Mouse (Mus musculus) mesoderm, embryonic 11.5 days (tissue): Measurements from ENCODE around the gene Traf2.

Experiments
- DNase-seq: peaks from one replicate; pipeline ENCODE4 v3.0.0-alpha.2; 2012; ENCODE audit warnings: low read depth, low spot score

The Traf2 gene

DNA sequence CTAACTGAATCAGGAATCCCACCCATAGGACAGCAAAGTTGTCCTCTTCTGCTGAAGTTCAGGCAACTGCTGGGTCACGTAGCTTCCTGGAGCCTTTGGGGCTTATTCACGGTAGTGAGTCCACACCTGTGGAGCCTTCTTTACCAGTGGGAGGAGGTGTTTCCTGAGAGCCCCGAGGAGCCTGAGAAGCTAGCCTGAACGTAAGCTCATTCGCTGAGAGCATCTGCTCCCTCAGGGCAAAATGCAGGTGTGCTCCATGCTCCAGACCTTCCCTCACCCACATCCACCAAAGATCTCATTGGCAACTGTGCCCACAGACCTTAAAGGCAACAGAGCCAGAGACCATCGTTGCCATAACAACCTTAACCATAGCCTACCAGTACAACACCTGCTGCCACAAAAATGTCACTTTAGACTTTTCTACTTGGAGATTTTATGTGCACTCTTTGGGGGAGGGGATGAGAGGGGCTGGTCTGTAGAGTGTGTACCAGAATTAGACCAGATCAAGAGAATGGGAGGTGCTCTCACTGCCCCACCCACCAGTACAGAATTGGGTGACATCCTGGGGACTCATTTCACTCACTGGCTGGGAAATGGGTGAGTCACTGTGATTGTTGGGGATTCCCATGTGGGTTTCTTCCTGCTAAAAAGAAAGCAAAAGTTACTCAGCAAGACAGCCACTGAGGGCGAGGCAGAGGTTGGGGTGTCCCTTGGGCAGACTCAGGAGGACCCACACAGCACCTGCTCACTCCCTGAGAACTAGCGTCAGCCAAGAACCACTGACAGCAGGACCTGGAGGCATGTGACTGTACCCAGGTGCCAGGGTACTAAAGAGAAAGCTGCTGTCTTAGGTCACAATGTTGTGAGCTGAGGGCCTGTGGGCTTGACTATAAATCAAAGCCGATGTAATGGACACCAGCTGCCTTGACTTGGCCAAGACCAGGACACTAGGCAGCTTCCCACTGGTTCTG is 2.6 kb upstream of the Traf2 start:
- DNase-seq = no peak

GRCm38 (mm10) chr2:25545996-25546810 is 537 bp downstream of the Traf2 start:
- DNase-seq = no peak

GRCm38 (mm10) chr2:25541644-25542367 is 4.9 kb downstream of the Traf2 start:
- no peak for DNase-seq

GRCm38 (mm10) chr2:25540541-25540948 is 6.2 kb downstream of the Traf2 start:
- no peak for DNase-seq

DNA sequence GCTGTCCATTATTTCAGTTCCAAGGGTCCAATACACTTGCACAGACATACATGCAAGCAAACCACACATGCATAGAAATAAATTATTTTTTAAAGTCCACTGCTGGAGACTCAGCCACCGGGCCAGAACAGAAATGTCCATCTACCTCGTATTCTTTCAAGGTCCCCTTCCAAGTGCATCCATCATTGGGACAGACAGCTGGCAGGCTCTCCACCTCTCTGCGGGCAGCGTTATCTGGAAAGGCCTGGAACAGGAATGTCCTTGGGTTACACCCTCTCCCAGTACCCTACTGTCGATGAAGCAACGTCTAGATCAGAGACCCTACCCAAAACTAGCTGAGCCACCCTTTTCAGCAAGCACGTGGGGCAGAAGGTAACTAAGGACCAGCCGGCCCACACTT is 10.2 kb downstream of the Traf2 start:
- no peak for DNase-seq

DNA sequence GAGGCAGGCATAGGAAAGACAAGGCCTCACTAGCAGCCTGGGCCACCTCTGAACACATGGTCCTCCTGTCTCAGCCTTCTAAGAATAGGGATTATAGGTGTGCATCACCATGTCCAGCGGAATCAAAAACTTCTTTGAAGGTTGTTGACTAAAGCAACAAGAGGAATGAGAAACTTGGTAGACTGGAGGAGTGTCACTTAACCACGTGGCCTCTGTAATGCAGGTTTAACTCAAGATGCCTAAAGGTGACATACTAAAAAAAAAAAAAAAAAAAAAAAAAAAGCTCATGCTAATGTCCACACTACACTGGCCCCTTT is 11.9 kb downstream of the Traf2 start:
- no peak for DNase-seq

DNA sequence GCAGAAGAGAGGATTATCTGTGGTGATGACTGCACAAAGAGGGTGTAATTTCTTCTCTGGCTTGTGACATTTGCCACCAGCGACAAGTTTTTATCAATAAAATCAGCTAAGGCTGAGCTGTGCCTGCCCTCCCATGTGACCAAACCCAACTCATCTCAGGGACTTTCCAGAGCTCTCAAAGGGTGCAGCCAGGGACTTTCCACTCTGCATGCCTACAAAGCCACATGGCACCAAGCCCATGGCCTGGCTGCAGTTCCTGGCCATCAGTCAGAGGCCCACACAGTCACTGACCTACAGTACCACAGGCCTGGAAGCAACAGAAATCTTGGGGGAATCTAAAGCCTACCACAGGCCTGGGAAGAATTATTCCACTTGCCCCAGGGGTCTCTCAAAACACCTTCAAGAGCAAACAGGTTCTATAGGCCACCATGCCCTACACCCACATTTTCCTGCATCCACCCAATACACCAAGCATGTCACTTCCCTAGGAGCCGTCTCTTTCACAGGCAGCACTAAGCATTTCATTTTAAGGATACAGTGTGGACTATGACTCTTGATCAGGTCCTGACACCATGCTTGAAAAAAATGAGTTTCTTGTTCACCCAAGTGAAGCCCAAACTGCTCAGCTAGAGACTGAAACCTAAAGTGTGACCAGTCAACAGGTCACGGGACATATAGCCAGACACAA is 12.4 kb downstream of the Traf2 start:
- DNase-seq = no peak

DNA sequence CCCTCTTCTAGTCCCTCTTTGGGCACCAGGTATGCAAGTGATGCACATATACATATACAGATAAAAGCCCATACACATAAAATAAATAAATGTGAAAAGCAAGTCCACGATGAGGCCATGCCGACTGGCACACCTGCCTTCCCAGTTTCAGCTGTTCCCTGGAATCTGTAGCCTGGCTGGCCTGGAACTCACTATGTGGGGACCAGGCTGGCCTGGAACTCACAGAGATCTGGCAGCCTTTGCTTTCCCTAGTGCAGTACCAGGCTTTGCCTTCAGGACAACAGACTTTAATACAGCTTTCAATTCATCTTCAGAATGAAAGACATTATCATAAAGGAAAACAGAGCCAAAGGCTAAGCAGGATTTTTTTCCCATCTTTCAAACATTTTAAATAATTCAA is 13.0 kb downstream of the Traf2 start:
- no peak for DNase-seq

GRCm38 (mm10) chr2:25526510-25527302 is 20.0 kb downstream of the Traf2 start:
- no peak for DNase-seq

GRCm38 (mm10) chr2:25509912-25510311 is 36.8 kb downstream of the Traf2 start:
- no peak for DNase-seq

DNA sequence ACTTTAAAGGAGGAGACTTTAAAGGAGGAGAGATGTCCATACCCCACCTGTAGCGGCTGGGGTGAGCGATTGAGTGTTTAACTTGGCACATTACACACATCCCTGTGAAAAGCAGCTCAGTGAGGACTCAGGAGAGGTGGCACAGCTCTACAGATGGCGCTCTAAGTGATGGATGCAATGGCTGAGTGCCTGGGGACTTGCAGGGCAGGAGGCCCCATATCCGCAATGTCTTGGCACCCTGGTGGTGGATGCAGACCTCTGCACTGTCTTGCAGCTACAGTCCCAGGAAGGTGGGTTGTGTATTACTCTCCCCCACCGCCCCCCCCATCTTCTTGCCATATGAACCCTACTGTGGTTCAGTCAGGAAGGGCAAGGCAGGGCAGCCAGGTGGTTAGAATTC is 39.8 kb downstream of the Traf2 start:
- DNase-seq = peak; percentile 15

GRCm38 (mm10) chr2:25505860-25506259 is 40.9 kb downstream of the Traf2 start:
- DNase-seq = no peak

DNA sequence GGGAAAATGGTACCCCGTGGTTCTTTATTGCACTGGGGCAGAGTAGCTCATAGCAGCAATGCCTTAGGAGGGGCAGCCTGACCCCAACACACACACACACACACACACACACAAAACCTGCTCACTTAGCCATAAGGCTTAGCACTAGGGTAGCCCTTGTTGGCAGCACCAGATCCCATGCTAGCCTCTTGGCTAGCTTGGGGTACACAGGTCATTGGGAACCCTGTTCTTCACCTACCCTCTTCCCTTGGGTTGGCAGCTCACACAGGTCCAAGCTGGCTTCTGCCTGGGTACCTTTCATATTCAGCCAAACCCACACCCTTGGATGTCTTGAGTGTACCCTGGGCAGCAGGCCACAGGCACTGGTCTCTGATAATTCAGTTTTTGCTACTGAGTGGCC is 41.7 kb downstream of the Traf2 start:
- no peak for DNase-seq

DNA sequence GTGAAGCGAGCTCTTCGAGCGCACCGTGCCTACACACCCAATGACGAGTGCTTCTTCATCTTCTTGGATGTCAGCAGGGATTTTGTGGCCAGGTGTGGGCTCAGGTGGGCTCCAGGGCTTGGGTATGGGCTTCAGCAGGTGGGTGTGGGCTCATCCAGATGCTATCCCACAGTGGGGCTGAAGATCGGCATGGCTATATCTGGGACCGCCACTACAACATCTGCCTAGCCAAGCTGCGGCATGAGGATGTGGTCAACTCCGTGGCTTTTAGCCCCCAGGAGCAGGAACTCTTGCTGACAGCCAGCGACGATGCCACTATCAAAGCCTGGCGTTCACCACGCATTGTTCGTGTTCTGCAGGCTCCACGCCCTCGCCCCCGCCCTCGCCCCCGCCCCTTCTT is 42.2 kb downstream of the Traf2 start:
- DNase-seq = no peak

DNA sequence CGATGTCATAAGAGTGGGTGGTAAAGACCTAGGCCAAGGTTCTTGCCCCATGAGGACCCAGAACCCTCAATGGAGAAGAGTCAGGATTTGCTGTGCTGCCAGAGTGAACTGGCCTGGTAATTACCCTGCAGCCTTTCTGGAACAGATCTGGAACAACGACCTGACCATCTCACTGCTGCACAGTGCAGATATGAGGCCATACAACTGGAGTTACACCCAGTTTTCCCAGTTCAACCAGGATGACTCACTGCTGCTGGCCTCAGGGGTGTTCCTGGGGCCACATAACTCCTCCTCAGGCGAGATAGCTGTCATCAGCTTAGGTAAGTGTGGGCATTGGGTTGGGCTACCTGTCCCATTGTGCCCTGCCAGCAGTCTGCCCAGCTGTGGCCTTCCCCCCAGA is 44.0 kb downstream of the Traf2 start:
- DNase-seq = no peak

DNA sequence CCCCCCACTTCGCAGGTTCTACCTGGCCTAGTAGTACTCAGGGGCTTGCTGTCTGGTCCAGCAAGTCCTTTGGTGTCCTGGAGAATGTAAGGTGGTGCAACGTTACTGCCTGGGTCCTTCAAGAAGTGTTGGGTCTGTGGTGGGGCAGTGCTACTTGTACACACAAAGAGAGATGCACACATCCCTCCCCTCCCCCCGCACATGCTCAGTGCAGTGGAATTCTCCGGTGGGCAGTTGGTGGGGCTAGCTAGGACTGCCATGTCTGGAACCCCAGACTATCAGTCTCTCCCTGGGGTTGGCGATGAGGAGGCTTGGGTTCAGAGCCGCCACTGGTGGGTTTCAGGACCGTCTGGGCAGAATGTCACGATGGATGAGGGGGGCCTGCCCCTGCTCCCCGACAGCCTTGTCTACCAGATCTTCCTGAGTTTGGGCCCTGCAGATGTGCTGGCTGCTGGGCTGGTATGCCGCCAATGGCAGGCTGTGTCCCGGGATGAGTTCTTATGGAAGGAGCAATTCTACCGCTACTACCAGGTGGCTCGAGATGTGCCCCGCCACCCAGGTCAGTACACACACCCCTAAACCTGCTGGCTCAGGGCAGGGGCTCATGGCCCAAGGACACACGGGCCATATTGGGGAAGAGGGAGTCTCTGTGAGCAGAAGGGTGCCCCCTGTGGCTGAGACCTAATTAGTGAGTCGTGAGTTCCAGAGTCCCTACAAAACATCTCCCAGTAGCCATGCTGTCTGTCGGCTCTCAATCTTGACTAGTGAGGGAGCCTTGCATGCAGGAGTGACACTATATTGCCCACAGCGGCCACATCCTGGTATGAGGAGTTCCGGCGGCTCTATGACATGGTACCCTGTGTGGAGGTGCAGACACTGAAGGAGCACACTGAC is 44.9 kb downstream of the Traf2 start, which contains the start of gene C8g:
C8g (minus strand) TSS at position 127 of the 894 bp plus-strand sequence.
- peak; percentile 22 for DNase-seq

DNA sequence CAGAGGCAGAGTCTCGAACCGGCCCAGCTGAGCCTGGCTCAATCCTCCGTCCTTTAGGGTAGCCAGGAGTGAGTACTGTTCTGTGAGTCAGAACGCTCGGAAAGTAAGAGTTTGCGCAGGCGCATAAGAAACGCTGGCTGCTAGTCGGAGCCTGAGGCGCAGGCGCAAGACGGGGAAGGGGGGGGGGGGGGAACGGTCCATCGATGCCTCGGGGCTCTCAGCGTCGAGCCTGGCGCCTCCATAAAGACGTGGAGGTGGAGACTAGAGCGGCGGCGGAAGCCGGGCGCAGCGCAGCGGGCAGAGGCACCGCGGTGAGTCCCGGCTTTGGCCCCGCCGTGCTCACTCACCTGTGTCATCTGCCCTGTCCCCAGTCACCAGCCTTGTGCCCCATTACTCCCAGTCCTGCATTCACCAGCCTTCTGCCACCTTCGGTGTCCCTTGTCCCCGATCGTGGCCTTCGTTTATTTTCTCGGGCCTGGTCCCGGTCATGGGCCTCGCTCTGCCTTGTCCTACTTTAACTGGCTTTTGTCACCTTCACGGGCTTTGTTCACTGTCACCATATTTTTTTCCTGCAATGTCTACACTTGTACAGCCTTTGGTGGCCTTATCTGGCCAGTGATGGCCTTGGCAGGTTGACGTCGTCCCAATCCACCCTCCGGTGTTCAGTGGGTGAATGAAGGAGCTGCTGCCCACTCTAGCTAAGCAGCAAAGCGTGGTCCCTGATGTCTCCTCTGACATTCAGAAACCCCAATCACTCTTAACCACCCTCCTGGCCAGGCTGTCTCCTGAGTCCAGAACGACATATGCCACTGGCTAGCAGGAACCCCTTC is 45.9 kb downstream of the Traf2 start, which contains the start of gene Fbxw5:
Fbxw5 (plus strand) TSS at position 175 of the 830 bp plus-strand sequence.
- DNase-seq = peak; percentile 96

DNA sequence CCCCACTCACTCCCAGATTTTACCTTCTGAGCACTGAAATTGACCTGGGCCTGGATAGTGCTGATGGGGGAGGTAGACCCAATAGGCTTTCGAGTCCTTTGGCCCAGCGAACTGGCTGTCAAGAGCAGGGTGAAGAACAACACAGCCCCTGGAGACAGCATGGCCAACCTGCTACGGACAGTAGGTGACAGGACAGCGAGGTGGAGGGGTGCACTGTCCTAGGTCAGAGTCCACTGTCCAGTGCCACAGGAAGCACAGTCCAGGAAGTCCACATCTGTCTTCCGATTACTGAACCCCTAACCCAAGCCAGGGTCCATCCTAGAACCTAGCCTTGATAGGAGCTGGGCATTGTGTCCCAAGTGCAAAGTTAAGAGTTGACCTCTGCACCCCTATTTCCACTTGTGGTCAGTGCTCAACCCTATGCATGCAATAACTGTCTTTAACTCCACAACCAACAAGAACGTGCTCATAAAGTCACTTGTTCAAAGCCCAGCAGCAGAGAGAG is 46.6 kb downstream of the Traf2 start:
- DNase-seq = peak; percentile 10
